Mouse (Mus musculus) left cerebral cortex, adult 18-20 months (tissue): ENCODE data around the gene Nmb. TPM values are rescaled to one million over a fixed set of nuclear protein-coding genes. Genes with fewer than 3 reads are reported as not detected.

Experiments
- DNase-seq, 2 experiments: peaks; one replicate each; pipeline ENCODE4 v3.0.0; 2021 to 2022; ENCODE audit warnings: low spot score in 2 of 2, mixed read lengths in 1 of 2
- total RNA-seq, 2 experiments: library from RNA; stranded (reverse); gene quantifications; 2 replicates each; pipeline ENCODE4 v1.2.3; 2021

The Nmb gene
- total RNA-seq, 2 experiments from 2014 or later: 5.3 to 6.0 TPM

DNA sequence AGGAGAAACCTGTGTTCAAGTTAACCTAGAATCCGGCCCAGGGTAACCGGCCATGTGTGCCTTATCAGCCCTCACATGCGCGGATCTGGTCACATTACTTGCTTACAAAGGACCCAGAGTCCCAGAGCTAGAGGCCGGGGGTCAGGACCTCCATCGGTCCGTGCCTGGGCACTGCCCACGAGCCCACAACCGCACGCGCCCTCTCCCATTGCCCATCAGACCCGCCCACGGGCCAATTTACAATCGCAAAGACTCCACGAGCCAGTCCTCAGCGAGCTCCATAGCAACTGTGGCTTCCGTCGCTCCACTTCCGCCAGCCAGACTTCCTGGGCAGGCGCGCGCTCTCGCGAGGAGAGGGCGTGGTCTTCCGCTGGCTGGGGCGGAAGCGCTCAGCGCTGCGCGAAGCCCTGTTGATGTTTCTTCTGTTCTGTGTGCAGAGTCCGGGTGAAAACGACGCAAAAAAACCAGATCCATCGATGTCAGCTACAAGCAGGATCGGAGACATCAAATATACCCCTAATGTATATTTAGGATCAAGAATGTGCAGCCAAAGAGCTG, 3.9 kb downstream of the Nmb start, which contains the start of gene Wdr73:
Wdr73 (minus strand) TSS at position 326 of the 558 bp plus-strand sequence.
- DNase-seq: peak; percentile 87 to 93

DNA sequence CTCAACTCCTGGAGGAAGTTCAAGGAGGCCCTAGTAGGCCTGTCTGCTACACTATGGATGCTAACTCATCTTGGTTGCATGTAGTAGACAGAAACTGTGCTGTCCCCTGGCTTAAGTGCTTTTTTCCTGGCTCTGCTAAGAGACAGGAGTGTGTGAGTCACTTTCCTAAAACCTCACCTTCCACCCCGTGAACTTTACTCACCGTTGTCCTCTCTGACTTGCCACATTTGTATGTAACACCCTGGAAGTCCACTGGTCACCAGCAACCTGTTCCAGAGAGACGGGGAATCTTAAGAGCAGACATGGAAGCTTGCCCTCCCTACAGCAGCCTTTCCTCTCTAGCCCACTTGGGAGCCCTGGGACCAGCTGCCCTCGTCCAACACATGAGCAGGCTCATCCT, 7.2 kb downstream of the Nmb start:
- DNase-seq: no peak

DNA sequence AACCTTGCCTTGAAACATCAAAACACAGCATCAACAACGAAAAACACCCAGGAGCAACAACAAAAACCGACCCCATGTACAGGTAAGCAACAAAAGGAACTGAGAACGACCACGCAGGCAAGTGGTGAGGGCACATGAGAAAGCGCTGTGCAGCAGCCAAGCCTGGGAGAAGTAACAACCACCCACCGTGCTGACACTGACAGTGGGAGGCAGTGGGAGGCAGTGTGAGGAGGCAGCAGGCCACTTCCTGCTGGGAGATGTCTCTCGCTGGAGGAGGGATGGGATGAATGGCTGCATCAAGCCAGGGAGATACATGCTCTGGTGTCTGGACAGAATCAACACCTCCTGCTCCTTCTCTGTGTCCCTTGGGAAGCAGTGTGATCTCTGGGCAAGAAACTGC, 7.7 kb downstream of the Nmb start:
- peak; percentile 40 to 64 for DNase-seq

DNA sequence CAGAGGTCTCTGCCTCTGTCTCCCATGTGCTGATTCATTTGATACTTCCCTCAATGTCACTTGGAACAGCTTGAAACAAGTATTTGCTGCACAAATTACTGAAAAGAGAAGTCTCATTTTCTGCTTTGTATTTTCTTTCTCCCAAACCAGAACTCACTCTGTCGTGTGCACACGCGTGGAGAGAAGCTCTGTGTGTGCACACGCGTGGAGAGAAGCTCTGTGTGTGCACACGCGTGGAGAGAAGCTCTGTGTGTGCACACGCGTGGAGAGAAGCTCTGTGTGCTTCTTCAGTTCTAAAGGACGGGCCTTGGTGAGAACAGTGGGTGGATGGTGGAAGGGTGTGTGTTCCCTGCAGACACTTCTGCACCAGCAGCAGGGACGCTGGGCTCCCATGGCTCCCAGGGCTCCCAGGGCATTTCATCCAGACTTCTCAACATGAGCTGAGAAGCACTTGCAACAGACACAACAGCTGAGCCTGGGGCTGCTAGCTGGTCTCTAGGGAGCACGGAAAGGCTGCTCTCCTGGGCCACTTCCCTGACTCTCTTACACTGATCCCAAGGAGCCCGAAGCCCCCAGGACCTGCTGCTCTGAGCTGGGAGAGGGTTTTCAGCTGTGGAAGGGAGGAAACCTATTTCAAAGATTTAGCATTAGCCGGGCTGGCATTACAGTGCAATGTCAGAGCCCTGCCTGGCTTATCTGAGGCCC, 9.9 kb downstream of the Nmb start:
- no peak for DNase-seq

DNA sequence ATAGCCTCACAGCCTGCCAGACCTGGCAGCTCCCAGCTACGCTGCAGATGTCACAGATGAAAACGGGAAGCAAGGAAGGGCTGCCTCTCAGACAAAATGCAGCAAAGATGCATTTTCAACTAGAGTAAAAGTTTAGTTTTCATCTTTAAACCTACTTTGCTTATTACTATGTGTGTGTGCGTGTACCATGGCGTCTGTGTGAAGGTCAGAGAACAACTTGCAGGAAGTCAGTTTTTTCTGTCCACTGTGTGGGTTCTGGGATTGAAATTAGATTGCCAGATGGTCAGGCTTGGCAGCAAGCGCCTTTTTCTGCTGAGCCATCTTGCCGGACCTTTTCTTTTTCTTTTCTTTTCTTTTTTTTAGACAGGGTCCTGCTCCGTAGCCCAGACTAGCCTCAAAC, 10.7 kb downstream of the Nmb start:
- no peak for DNase-seq

DNA sequence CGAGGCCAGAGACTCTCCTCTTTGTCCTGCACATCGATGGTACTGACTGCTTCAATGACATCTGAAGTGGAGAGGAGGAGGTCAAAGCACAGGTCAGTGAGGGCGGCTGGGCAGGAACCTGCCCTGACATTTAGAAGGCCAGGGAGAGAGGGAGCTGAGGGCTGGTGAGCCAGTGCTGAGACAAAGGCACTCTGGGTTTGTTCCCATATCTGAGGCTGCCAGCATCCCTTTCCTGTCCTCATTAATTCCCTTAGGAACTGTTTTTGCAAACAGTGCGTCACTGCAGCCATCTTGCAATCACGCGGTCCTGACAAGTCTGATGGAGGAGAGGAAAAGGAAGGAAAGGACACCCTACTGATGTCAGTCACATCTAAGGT, 11.1 kb downstream of the Nmb start:
- DNase-seq: no peak

DNA sequence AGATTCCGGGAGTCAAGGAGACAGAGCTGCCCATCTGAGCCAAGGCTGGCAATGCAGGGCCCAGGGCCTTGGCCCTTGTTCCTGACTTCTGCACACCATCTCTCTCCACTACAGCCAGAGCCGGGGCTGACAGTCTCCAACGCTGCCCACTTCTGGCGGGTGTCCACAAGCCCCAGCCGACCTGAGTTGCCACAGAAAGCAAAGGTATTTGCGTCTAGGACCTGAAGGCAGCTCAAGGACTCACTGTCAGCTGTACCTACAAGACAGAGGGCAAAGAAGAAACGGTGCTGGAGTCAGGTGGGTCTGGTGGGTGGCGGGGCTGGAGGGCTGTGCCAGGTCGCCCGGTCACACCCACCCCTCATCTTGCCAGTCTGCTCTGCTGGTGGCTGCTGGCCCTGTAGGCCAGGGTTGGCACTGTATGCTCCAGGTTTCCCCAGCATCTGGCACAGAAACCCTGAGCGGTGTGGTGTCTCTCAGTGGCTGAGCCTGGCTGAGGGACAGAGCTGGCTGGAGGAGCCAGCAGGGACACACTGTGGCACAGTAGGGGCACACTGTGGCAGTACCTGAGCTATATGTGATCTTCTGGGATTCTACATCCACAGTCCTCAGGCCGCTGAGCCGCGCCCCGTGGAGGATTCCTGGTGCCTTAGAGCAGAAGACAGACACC, 11.7 kb downstream of the Nmb start:
- DNase-seq: no peak

DNA sequence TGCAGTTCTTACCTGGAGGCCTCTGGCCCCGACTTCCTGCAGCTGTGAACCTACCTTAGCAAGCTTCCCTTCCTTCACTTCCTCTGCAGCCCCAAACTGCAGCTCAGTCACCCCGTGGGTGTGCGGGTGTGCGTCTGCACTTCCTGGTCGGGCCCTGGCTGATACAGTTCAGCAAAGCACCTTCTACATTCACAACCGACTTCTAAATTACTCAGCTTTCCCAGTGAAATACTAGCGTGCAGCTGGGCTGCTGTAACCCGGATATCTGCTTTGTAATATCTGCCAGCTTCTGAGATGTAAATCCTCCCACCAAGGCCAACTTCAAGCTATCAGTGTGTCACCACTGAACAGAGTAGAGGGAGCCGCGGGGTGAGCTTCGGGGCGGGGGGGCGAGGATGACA, 15.0 kb downstream of the Nmb start:
- DNase-seq: peak in 1 of 2 experiments; percentile 9

DNA sequence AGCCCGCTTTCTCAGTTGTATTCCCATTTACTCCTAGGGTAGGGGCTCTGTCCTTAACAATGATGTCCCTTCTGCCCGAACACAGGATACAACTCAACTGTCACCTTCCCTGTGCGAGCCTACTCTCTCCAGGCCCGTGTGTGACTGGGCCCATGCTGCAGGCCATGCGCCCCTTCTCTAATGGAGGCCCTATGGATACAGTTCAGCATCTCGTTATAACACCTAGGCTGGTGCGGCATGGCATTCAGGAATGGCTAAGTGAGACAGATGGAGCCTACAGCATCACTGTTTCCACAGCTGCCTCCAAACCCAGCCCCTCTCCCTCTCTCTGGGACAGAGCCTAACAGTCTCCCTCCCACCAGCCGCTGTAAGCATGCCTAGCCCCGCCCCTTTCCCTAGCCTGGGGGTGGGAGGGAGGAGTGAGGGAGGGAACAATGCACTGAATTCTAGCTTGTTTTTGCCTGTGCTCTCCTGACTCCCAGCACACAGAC, 15.8 kb downstream of the Nmb start:
- DNase-seq: peak; percentile 48 to 50

DNA sequence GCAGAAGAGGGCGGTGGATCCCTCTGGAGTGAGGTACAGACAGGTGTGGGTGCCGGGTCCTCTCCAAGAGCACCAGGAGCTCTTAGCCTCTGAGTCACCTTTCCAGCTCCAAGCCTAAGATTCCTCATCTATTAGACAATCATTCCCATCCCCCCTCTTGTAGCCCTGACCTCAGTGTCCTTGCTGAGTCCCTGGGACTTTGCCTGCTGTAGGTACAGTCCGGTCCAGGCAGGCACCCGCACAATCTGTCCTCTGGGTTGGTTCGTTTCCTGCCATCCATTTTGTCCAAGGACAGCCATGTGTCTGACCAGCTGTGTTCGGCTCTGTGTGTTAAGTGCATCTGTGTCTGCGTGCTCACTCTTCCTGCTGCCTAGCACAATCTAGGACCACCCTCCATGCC, 16.3 kb downstream of the Nmb start:
- no peak for DNase-seq

DNA sequence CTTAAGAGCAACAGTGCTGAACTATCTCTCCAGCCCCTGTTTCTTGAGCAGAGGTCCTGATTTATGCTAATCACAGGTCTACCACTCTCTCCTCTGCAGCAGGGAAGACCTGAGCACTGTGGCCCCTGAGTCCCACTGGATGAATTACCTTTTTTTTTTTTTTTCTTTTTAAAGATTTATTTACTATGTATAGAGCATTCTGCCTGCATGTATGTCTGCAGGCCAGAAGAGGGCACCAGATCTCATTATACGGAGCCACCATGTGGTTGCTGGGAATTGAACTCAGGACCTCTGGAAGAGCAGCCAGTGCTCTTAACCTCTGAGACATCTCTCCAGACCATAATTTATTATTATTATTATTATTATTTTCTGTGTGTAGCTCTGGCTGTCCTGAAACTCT, 19.2 kb downstream of the Nmb start:
- DNase-seq: no peak

DNA sequence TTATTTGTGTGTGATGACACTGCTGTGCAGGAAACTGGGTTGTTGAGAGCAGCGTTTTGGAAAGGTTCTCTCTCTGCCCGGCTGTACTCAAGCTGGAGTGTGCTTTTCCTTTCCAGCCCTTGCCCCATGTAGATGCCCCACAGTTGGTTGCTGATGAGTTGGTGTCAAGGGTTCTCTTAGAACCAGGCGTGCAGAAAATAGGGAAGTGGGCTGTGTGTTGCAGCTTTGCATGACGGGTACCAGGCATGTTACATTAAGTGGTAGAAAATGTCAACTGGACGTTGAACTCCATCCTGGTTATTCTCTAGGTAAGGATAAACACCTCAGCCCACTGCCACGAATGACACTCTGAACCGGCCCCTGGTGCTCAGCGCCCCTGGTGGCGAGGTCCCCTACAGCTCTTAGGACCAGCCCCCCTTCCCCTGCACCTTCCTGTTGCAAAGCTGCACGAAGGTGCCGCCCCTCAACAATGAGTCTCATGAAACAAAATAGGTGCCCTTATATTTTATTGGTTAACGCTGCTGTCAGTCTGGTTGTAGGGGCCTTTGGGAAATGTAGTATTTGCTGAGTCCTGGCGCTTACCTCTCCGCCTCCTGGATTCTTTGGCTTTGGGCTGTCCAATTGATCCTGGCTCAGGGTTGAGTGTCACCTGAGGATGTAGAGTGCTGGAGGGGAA, 21.9 kb downstream of the Nmb start:
- peak; percentile 53 to 55 for DNase-seq

DNA sequence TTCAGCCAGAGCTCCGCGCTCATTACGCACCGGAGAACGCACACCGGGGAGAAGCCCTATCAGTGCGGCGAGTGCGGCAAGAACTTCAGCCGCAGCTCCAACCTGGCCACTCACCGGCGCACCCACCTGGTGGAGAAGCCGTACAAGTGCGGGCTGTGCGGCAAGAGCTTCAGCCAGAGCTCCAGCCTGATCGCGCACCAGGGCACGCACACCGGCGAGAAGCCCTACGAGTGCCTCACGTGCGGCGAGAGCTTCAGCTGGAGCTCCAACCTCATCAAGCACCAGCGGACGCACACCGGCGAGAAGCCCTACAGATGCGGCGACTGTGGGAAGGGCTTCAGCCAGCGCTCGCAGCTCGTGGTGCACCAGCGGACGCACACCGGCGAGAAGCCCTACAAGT, 29.1 kb downstream of the Nmb start:
- DNase-seq: no peak

DNA sequence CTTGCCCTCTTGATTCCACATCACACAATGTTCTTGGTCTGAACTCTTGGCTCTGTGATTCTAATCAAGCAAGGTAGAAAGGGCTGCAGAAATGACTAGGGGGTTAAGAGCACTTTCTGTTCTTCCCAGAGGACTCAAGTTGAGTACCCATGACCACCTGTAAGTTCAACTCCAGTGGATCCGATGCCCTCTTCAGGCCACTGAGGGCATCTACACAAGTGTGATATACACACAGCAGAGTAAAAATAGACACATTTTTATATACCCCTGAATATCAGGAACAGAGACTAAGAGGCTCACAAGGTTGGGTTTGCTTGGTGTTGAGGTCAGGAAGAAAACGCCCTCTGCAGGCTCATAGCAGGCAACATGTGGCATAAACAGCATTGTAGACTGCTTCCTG, 31.2 kb downstream of the Nmb start:
- no peak for DNase-seq

DNA sequence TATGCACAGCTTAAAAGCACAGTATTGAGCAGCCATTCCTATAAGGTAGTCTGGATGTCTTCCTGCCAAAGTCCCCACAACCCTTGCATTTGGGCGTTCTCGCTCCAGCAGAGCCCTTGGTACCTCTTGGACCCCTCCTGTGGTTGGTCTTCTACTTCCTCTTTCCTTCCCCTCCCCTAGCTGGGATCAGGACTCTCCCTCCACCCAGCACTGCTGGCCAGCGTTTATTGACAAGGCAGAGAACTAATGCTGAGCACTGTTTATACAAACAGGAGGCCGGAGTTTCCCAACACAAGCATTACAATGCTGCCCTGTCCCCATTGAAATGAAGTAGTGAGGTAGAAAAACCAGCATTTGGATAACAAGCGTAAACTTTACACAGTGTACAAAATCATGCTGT, 31.8 kb downstream of the Nmb start:
- DNase-seq: no peak

DNA sequence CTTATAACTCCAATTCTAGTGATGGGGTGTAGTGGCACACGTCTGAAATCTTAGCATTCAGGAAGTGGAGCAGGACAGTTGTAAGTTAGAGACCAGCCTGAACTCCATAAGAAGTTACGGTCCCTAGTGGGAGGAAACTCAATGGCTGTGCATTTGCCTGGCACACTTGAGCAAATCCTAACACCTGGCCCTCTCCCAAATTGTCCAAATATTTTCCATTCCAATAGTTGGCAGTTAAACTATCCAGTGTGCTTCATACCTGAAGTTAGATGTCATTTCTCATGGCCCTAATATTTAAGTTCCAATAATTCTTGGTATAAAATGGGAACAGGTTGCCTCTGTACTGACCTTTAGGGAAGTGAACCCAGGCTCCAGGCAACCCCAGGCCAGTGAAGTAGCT, 36.2 kb downstream of the Nmb start:
- no peak for DNase-seq

DNA sequence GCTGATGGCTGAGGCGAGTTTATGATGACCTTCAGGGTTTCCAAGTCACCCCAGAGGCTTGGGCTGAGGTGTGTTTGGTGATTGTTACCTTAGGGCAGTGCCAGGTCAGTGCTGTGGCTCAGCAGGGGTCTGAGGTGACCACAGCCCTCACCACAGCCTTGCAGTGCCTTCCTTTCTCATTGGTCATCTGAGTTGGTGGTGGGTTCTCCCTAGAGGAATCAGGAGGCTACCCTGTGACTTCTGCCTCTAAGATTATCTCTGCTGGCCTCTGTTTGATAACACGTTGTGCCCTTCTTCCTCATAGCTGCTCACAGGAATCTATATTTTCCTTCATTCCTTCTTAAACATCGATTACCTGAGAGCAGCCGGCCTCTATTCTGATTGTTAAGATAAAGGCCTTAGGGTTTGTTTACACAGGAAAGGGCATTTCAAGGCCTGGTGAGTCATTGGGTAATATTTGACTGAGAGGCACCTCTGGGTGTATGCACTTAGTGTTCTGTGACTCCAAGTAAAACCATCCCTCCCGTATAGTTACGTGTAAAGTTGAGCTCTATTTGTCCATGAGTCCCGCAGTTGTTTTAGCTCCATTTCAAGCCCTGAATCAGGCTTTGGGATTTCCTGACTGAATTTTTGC, 38.2 kb downstream of the Nmb start:
- DNase-seq: no peak

DNA sequence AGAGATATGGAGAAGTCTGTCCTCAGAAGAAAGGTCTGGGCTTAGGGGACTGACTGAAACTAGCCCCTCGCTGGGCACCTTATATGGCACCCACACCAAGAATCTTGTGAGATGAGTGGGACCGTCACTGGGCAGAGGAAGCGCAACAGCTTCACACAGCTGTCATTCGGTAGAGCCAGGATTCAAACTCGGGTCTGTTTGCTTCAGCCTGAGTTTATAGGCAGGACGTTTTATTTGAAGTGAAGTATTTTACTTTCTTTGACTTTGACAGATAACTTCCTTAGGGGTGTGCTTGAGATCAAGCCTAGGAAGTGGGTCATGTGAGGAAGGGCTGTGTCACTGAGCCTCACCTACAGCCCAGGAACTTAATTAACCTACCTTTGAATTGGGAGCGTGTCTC, 39.4 kb downstream of the Nmb start:
- DNase-seq: no peak

DNA sequence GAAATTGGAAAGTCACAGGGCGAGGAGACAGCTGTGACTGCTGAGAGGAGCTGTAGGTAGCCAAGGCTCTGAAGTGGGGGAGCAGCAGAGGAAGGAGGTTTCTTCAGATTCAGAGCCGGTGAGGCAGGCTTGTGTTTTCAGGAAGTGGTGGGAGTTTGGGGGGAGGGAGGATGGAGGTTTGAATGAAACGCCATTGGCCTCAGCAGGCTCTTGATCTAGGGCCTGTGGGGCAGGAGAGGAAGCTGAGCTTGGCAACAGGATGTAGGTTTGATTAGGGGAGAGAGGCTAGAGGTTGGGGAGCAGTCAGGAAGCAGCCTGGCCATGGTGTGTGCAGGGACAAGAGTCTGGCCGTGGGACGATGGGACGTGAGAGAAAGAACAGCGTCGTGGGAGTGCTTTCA, 40.0 kb downstream of the Nmb start:
- DNase-seq: no peak

DNA sequence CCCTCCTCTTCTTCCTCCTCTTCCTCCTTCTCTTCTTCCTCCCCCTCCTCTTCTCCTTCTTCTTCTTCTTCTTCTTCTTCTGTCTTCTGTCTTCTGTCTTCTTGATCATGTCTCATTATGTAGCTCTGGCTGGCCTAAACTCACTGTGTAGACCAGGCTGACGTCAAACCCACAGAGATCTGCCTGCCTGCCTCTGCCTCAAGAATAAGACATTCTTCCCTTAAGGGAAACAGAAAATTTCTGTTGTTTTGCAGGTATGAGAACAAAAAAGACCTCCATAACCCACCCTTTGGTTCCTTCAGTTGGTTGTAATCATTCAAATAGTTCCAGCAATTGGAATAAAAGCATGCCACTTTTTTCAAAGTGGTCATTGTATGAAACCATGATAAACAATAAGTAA, 40.7 kb downstream of the Nmb start:
- DNase-seq: no peak

DNA sequence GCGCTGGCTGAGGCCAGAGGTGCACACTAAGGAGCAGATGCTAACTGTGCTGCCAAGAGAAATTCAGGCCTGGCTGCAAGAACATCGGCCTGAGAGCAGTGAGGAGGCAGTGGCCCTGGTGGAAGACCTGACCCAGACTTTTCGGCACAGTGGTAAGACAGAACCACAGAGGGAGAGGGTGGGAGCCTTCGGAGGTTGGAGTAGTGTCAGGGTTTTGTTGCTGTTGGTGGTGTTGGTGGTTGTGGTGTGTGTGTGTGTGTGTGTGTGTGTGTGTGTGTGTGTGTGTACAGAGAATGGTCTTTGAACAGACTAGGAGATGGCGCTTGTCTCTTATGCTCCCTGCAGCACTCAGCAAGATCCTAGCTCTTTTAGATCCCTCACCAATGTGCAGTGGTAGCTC, 41.4 kb downstream of the Nmb start:
- no peak for DNase-seq

DNA sequence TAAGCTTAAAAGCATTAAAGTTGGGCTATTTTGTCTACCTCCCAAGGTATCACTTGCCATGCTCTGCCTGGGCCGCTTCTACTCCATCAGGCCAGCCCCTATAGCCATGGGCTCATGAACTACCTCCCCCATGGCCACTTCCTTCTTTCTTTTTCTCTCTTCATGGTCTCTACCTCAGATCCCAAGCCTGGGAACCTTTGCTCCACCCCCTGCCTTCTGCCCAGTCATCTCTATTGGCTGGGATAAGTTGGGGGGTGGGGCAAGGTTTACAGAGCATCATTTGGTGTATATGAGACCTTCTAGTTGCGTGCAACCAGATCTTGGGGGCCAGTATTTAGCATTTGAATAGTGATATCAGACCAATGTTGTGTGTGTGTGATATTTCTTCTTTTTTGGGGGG, 42.4 kb downstream of the Nmb start:
- no peak for DNase-seq
